Mouse (Mus musculus) splenic B cell, adult 2 months (primary cell): ENCODE measurements around the gene Rasgrp3.
A peak's percentile ranks its signal among the peaks of the same experiment; 100 is the strongest.
"Not testable (repeated sequence)": the region's sequence is repeated elsewhere in the genome, so short reads cannot be mapped to it uniquely, and the experiment has no call there.

Source experiments
- DNase-seq: peaks from one replicate; pipeline ENCODE4 v3.0.0-alpha.2; 2011; ENCODE audit warnings: low read depth, low spot score
- H3K27me3 ChIP-seq: 2 replicates; pipeline ENCODE4 v1.6.1; 2012; ENCODE audit warnings: mild to moderate bottlenecking, low read length, moderate library complexity, mixed read lengths; ENCODE audit not compliant: control insufficient read depth, poor library complexity, insufficient read depth, severe bottlenecking
- H3K36me3 ChIP-seq: 2 replicates; pipeline ENCODE4 v1.6.1; 2012; ENCODE audit warnings: mild to moderate bottlenecking, low read length, moderate library complexity, mixed read lengths; ENCODE audit not compliant: control insufficient read depth, poor library complexity, insufficient read depth, severe bottlenecking

Gene Rasgrp3

GRCm38 (mm10) chr17:75442352-75442751 lies 6.7 kb downstream of the Rasgrp3 start:
- no peaks in the 10 kb centered on the region for H3K27me3 ChIP-seq
- no peak for DNase-seq
- no peaks in the 10 kb centered on the region for H3K36me3 ChIP-seq

- Histone ChIP-seq H3K27me3 (no peaks in the 10 kb centered on the region), H3K36me3 (no peaks in the 10 kb centered on the region)
- DNase-seq, result peak; percentile 89
These were observed 7.4 kb downstream of the Rasgrp3 start for GRCm38 (mm10) chr17:75443064-75443621.

DNA sequence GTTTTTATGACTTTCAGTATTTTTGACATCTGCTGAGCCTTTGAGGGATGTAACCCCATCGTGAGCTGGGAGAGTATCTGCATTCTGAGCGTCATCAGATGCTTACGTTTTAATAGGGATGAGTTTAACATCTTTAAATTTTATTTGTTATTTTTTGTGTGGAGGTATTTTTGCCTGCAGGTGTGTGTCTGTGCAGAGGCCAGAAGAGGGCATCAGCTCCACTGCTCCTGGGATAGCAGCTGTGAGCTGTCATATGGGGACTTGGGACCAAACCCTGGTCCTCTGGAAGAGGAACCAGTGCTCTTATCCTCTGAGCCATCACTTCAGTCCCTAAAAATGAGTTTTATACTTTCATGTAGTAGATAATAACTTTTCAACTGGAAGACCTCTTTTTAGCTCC lies 12.6 kb downstream of the Rasgrp3 start:
- H3K36me3 ChIP-seq, result no peaks in the 10 kb centered on the region
- DNase-seq, result no peak

DNA sequence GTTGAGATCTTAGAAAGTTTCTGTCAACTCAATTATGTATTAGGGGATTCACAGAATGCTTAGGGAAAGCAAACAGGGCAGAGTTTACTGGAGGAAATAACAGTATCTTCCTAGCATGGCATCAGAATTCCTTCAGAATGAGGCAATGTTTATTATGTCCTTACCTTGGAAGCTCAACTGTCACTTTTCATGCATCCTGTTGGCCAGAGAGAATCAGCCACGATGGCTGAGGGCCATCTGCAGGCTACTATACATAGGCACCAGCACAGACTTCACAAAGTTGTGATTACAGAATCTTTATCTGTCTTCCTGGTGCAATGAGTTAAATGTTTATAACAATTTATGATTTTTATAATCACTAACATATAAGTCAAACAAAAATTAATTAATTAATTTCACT lies 13.3 kb downstream of the Rasgrp3 start:
- DNase-seq, result no peak
- H3K36me3 ChIP-seq, result no peaks in the 10 kb centered on the region
- H3K27me3 ChIP-seq, result no peaks in the 10 kb centered on the region

More for the DNA sequence above, 12.6 kb downstream of the Rasgrp3 start:
- no peaks in the 10 kb centered on the region for H3K27me3 ChIP-seq

DNA sequence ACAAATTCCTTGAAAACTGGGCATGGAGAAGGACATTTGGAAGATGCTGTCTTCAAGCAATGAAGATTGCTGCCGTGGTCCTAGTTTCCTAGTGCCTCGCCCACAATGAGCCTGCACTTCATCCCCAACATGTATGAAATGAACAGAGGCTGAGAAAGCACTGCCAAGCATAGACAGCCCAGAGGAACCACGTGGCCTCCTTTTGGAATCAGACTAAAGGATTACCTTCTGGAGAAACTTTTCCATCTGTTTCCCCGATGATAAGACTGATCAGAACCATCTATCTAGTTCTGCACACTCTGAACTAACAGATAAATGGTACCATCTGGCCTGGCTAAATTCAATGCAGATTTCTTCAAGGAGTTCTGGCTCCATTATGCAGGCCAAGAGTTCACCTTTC lies 16.6 kb downstream of the Rasgrp3 start:
- no peaks in the 10 kb centered on the region for H3K27me3 ChIP-seq
- no peaks in the 10 kb centered on the region for H3K36me3 ChIP-seq
- no peak for DNase-seq

- no peaks in the 10 kb centered on the region for H3K27me3 ChIP-seq
- DNase-seq, result no peak
- no peaks in the 10 kb centered on the region for H3K36me3 ChIP-seq
These were observed 17.9 kb downstream of the Rasgrp3 start for GRCm38 (mm10) chr17:75453639-75454038.

DNA sequence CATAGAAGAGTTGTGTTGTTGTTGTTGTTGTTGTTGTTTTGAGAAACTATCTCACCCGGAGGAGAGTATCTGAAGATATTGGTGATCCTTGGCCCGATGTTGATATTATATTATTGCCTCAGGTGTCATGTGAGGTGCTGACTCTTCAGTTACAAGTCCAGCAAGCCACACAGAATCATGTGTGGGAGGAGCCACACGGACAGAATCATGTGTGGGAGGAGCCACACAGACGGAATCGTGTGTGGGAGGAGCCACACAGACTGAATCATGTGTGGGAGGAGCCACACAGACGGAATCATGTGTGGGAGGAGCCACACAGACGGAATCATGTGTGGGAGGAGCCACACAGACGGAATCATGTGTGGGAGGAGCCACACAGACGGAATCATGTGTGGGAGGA lies 20.4 kb downstream of the Rasgrp3 start:
- H3K27me3 ChIP-seq, H3K36me3 ChIP-seq, DNase-seq: not testable (repeated sequence)

GRCm38 (mm10) chr17:75460621-75461020 lies 24.9 kb downstream of the Rasgrp3 start:
- no peaks in the 10 kb centered on the region for H3K36me3 ChIP-seq
- DNase-seq, result peak; percentile 75
- H3K27me3 ChIP-seq, result no peaks in the 10 kb centered on the region

- DNase-seq, result no peak
- Histone ChIP-seq H3K36me3 (no peaks in the 10 kb centered on the region), H3K27me3 (no peaks in the 10 kb centered on the region)
These were observed 26.1 kb downstream of the Rasgrp3 start for GRCm38 (mm10) chr17:75461771-75462170.

GRCm38 (mm10) chr17:75463223-75463622 lies 27.5 kb downstream of the Rasgrp3 start:
- not testable (repeated sequence) for DNase-seq, H3K27me3 ChIP-seq, H3K36me3 ChIP-seq

DNA sequence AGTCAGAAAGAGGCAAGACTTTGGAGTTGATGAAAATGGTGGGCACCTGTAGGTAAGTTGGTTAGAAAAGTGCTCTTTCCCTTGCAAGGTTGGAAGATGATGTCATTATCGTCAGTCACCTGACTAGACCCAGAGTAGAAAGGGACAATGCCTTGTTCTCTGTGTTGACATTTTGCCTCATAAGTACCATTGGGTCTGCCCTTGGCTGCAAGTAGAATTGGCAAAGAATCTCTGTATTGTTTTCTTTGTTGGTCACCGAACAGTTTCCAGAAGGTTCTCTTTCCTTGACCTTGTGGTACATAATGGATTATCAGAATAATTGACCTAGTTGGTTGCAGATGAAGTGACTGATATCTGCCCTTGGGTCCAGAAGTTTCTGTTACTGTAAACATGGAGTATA lies 27.9 kb downstream of the Rasgrp3 start:
- no peak for DNase-seq
- H3K27me3 ChIP-seq, result no peaks in the 10 kb centered on the region
- no peaks in the 10 kb centered on the region; the same call in 1 of the 2 replicates for H3K36me3 ChIP-seq

GRCm38 (mm10) chr17:75464331-75464982 lies 28.8 kb downstream of the Rasgrp3 start:
- DNase-seq, result no peak
- Histone ChIP-seq H3K36me3 (no peaks in the 10 kb centered on the region; the same call in 1 of the 2 replicates), H3K27me3 (no peaks in the 10 kb centered on the region)

DNA sequence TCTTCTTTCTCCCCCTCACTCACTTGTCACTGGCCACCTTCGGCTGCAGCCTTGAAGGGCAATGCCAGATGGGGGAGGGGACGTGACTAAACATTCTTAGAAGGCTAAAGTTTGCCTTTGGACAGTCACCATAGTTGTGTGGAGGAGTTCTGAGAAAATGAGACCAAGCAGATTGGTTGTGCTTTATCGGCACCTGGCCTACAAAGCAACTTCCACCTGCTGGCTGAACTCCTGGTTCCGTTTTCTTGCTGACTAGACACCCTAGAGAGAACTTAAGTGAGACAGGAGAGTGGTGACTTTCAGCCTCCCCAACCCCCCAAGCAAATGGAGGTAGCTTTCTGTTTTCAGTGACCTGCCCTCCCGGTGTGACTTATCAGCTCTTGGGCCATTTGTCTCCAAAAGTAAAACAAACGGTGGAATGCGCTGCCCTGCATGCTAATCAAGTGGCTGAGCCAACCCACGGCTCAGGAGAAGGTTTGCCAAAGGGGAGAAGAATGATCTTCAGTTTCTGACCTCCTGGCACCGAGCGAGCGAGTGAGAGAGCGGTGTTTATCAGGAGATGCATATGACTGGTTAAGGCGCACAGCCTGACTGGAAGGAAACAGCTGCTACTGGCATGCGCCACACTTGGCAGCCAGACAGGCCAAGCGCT lies 29.4 kb downstream of the Rasgrp3 start:
- DNase-seq, result peak; percentile 89
- Histone ChIP-seq H3K27me3 (no peaks in the 10 kb centered on the region), H3K36me3 (no peaks in the 10 kb centered on the region; the same call in 1 of the 2 replicates)

- H3K27me3 ChIP-seq, result no peaks in the 10 kb centered on the region
- no peaks in the 10 kb centered on the region; the same call in 1 of the 2 replicates for H3K36me3 ChIP-seq
- no peak for DNase-seq
These were observed 29.9 kb downstream of the Rasgrp3 start for GRCm38 (mm10) chr17:75465635-75465997.

- Histone ChIP-seq H3K36me3 (no peaks in the 10 kb centered on the region; the same call in 1 of the 2 replicates), H3K27me3 (no peaks in the 10 kb centered on the region)
- peak; percentile 42 for DNase-seq
These were observed 31.3 kb downstream of the Rasgrp3 start for GRCm38 (mm10) chr17:75466948-75467347.
